ENCODE assay signal across 29 mouse cellular contexts in genomic region chr19:46653188-46653587, GRCm38 (mm10). TPM values are rescaled to one million over a fixed set of nuclear protein-coding genes. Genes with fewer than 3 reads are reported as not detected.
DNase-seq lines count a peak whose midpoint lies in the region; ATAC-seq and TF ChIP-seq lines count a peak whose summit lies in the region.
"Had no signal": no experiment of that assay in that cellular context is flagged by ENCODE, and none has a peak within 500 bp of the region (broad histone marks: within the 10 kb centered on the region; RNA-seq: fewer than 3 reads in every experiment).

No protein-coding gene starts in this region.

- 23% methylated on average over 5 of the region's 5 CpGs for WGBS in heart, postnatal 0 days
- 45% methylated on average over 5 of the region's 5 CpGs for WGBS in thymus, adult 2 months

- TF ChIP-seq RAD21 in MEL (IDR thresholded peaks at IDR 0.05; ENCODE audit: low read depth, low read length) = no peak

- no peaks in the 10 kb centered on the region for H3K27me3 ChIP-seq in heart, postnatal 0 days (ENCODE audit: control insufficient read depth, insufficient read depth, low read length)
- no peaks in the 10 kb centered on the region for H3K27me3 ChIP-seq in thymus, adult 2 months (ENCODE audit: control insufficient read depth, insufficient read depth, low read length)
- no peaks in the 10 kb centered on the region for H3K27me3 ChIP-seq in MEL (ENCODE audit: control insufficient read depth in 1 of 2, insufficient read depth in 2 of 2, low read length in 2 of 2)
- H3K27me3 ChIP-seq: CH12.LX; embryonic facial prominence, embryonic 13.5 days; embryonic facial prominence, embryonic 15.5 days; forebrain, embryonic 12.5 days had no signal

- DNase-seq in heart, postnatal 0 days (ENCODE audit: low spot score) = no peak
- DNase-seq in heart, postnatal 14 days = no peak
- DNase-seq in thymus, adult 2 months = no peak
- DNase-seq in thymus, adult 18-20 months = no peak
- DNase-seq in MEL (ENCODE audit: low read depth, low spot score) = peak; percentile 83
- no peak for DNase-seq in left cerebral cortex, adult 8-10 months (ENCODE audit: low spot score in 2 of 2)
- DNase-seq in left cerebral cortex, adult 18-20 months (ENCODE audit: low spot score in 2 of 2) = no peak
- DNase-seq: adrenal gland, adult 2 months; adrenal gland, postnatal 10 days; adrenal gland, postnatal 25 days; B cell, adult 2 months; cerebellum, adult 11-12 months; cerebellum, adult 2 months; cerebellum, adult 9-10 months; cerebellum, postnatal 10 days; cerebellum, postnatal 25 days had no signal

- no peaks in the 10 kb centered on the region for H3K9me3 ChIP-seq in heart, postnatal 0 days (replicated peaks; ENCODE audit: control insufficient read depth, low read length)
- H3K9me3 ChIP-seq in MEL (replicated peaks; ENCODE audit: insufficient read depth, low read length) = no peaks in the 10 kb centered on the region
- H3K9me3 ChIP-seq: embryonic facial prominence, embryonic 15.5 days; forebrain, embryonic 10.5 days; forebrain, embryonic 12.5 days; G1E had no signal

- ATAC-seq in heart, postnatal 0 days (ENCODE audit: insufficient read depth, low read depth) = no peak
- peak; percentile 39; the same call in 1 of the 2 replicates for ATAC-seq in megakaryocyte progenitor cell, adult 5-6 weeks (replicated peaks; ENCODE audit: poor library complexity)
- ATAC-seq: CD4-positive, CD25-positive, alpha-beta regulatory T cell, adult 4 months; forebrain, embryonic 14.5 days; forebrain, embryonic 16.5 days had no signal

- H3K79me2 ChIP-seq in MEL (ENCODE audit: control insufficient read depth, insufficient read depth, low read length, poor library complexity) = no peaks in the 10 kb centered on the region

- TF ChIP-seq CTCF in heart, postnatal 0 days (IDR thresholded peaks at IDR 0.05; ENCODE audit: low read depth) = no peak
- TF ChIP-seq CTCF in thymus, adult 2 months (IDR thresholded peaks at IDR 0.05; ENCODE audit: borderline replicate concordance, control insufficient read depth, extremely low read depth, insufficient read depth, low read length, poor library complexity) = no peak
- no peak for TF ChIP-seq CTCF in MEL (IDR thresholded peaks at IDR 0.05 in 2 of 3, conservative IDR thresholded peaks at IDR 0.05 in 1 of 3; ENCODE audit: control insufficient read depth in 1 of 3, insufficient read depth in 1 of 3, low read depth in 2 of 3, low read length in 3 of 3, poor library complexity in 1 of 3, severe bottlenecking in 1 of 3)

- H3K36me3 ChIP-seq in heart, postnatal 0 days (replicated peaks; ENCODE audit: control insufficient read depth, insufficient read depth, low read length) = peaks cover 70% of the 10 kb centered on the region
- H3K36me3 ChIP-seq in thymus, adult 2 months (ENCODE audit: control insufficient read depth, insufficient read depth, low read length) = peaks cover 20% of the 10 kb centered on the region
- peaks cover 7 to 8% of the 10 kb centered on the region in 2 experiments for H3K36me3 ChIP-seq in MEL (ENCODE audit: control insufficient read depth in 1 of 2, insufficient read depth in 2 of 2, low read length in 2 of 2)

- no peak overlapping the region for H3K4me2 ChIP-seq in heart, postnatal 0 days (ENCODE audit: low read depth, low read length)
- H3K4me2 ChIP-seq: embryonic facial prominence, embryonic 13.5 days; embryonic facial prominence, embryonic 15.5 days; forebrain, embryonic 12.5 days had no signal

- intact Hi-C loops in heart, postnatal 14 days (cut with DNase I) = no loop called here

- peak overlapping the region; percentile 39; the same call in 1 of the 2 replicates for H3K27ac ChIP-seq in heart, postnatal 0 days (ENCODE audit: low read depth)
- H3K27ac ChIP-seq in thymus, adult 2 months (ENCODE audit: control insufficient read depth, insufficient read depth, low read length) = peak overlapping the region; percentile 92
- no peak overlapping the region for H3K27ac ChIP-seq in MEL (ENCODE audit: control insufficient read depth, low read depth, low read length)
- H3K27ac ChIP-seq: embryonic facial prominence, embryonic 13.5 days; embryonic facial prominence, embryonic 15.5 days; forebrain, embryonic 10.5 days; forebrain, embryonic 12.5 days had no signal

- no peak for TF ChIP-seq EP300 in heart, postnatal 0 days (IDR thresholded peaks at IDR 0.05; ENCODE audit: low read depth)
- TF ChIP-seq EP300 in MEL (IDR thresholded peaks at IDR 0.05; ENCODE audit: low read depth in 1 of 2, low read length in 2 of 2) = peak; percentile 31 to 66; a peak in 2 of 4 replicates

- H3K4me3 ChIP-seq in heart, postnatal 0 days (ENCODE audit: low read depth, low read length) = no peak overlapping the region
- H3K4me3 ChIP-seq in thymus, adult 2 months (ENCODE audit: control insufficient read depth, insufficient read depth, low read length) = no peak overlapping the region
- no peak overlapping the region for H3K4me3 ChIP-seq in MEL (ENCODE audit: control insufficient read depth in 1 of 2, insufficient read depth in 1 of 2, low read depth in 2 of 2, low read length in 2 of 2)
- H3K4me3 ChIP-seq: embryonic facial prominence, embryonic 13.5 days; embryonic facial prominence, embryonic 15.5 days; erythroblast, embryonic 14.5 days; forebrain, embryonic 10.5 days; forebrain, embryonic 12.5 days had no signal

- no peak overlapping the region for H3K9ac ChIP-seq in heart, postnatal 0 days (replicated peaks; ENCODE audit: low read depth, low read length)
- H3K9ac ChIP-seq in MEL (ENCODE audit: control insufficient read depth, low read depth, low read length, poor library complexity, severe bottlenecking) = no peak overlapping the region
- H3K9ac ChIP-seq: embryonic facial prominence, embryonic 13.5 days; embryonic facial prominence, embryonic 15.5 days; forebrain, embryonic 12.5 days had no signal

- no peaks in the 10 kb centered on the region for H3K4me1 ChIP-seq in heart, postnatal 0 days (ENCODE audit: control insufficient read depth, insufficient read depth)
- H3K4me1 ChIP-seq in thymus, adult 2 months (replicated peaks; ENCODE audit: control insufficient read depth, insufficient read depth, low read length) = peaks cover 34% of the 10 kb centered on the region
- peaks cover 7 to 8% of the 10 kb centered on the region in 2 experiments; a peak in 3 of 4 replicates for H3K4me1 ChIP-seq in MEL (ENCODE audit: control insufficient read depth in 1 of 2, insufficient read depth in 2 of 2, low read length in 2 of 2)
- H3K4me1 ChIP-seq: forebrain, embryonic 10.5 days had no signal

- TF ChIP-seq POLR2A in thymus, adult 2 months (IDR thresholded peaks at IDR 0.05; ENCODE audit: control insufficient read depth, extremely low read depth, insufficient read depth, low read length, poor library complexity) = no peak
- TF ChIP-seq POLR2A in MEL (IDR thresholded peaks at IDR 0.05; ENCODE audit: control insufficient read depth in 1 of 2, insufficient read depth in 1 of 2, low read depth in 1 of 2, low read length in 2 of 2, poor library complexity in 1 of 2) = no peak

RNA-seq across cellular contexts. Expression of gene Cyp17a1, which starts 19.8 kb away (rescaled TPM):
- total RNA-seq in heart, postnatal 0 days (2014; rRNA removed; ENCODE audit: low replicate concordance) = 0.08 and 3.9 TPM in 2 replicates
- polyA plus RNA-seq in heart, postnatal 0 days (2015; fragmentation: Nextera tagmentation; extraction: Ambion mirVana) = 0.68 and 0.88 TPM in 2 replicates
- not detected for total RNA-seq in heart, postnatal 14 days (2021)
- polyA plus RNA-seq in thymus, adult 2 months (2012; rRNA removed) = 0.26 and 0.42 TPM in 2 replicates
- not detected in 2 replicates for total RNA-seq in MEL (2012; rRNA removed)
- polyA plus RNA-seq in MEL (2012; ENCODE audit: insufficient read depth in 1 of 2, insufficient read length in 2 of 2, low read depth in 1 of 2, low replicate concordance in 2 of 2, missing spikeins in 1 of 2) = not detected
- not detected in 2 replicates for total RNA-seq in megakaryocyte progenitor cell, adult 5-6 weeks (2015)
- total RNA-seq in megakaryocyte progenitor cell, adult 5-6 weeks (2017) = not detected in 2 replicates
- total RNA-seq in left cerebral cortex, adult 8-10 months (2022) = not detected
- total RNA-seq in left cerebral cortex, adult 18-20 months (2021) = not detected
- total RNA-seq: CH12.LX had no signal
- polyA plus RNA-seq: CD4-positive, CD25-positive, alpha-beta regulatory T cell, adult 4 months; cortical plate, adult 2 months; embryonic facial prominence, embryonic 11.5 days; embryonic facial prominence, embryonic 13.5 days; erythroblast, embryonic 14.5 days; forebrain, embryonic 10.5 days; forebrain, embryonic 12.5 days; forebrain, embryonic 14.5 days; G1E had no signal

RNA-seq across cellular contexts. Expression of gene Borcs7, which starts 36.5 kb away (rescaled TPM):
- total RNA-seq in heart, postnatal 0 days (2014; rRNA removed; ENCODE audit: low replicate concordance) = 2.4 and 9.0 TPM in 2 replicates
- 18.7 and 22.2 TPM in 2 replicates for polyA plus RNA-seq in heart, postnatal 0 days (2015; fragmentation: Nextera tagmentation; extraction: Ambion mirVana)
- 1 to 10 TPM; 8.7 to 9.6 TPM for total RNA-seq in heart, postnatal 14 days (2021)
- polyA plus RNA-seq in thymus, adult 2 months (2012; rRNA removed) = 3.0 and 4.4 TPM in 2 replicates
- total RNA-seq in MEL (2012; rRNA removed) = 4.1 and 5.1 TPM in 2 replicates
- polyA plus RNA-seq in MEL (2012; ENCODE audit: insufficient read depth in 1 of 2, insufficient read length in 2 of 2, low read depth in 1 of 2, low replicate concordance in 2 of 2, missing spikeins in 1 of 2) = 10 to 100 TPM in 1 of 2 experiments, not detected in 1; 11.1 TPM
- 14.1 TPM in 2 replicates for total RNA-seq in megakaryocyte progenitor cell, adult 5-6 weeks (2015)
- total RNA-seq in megakaryocyte progenitor cell, adult 5-6 weeks (2017) = 4.6 and 6.5 TPM in 2 replicates
- total RNA-seq in left cerebral cortex, adult 8-10 months (2022) = 10 to 100 TPM; 20.6 to 25.2 (median 23.0) TPM
- 10 to 100 TPM; 20.7 to 21.6 TPM for total RNA-seq in left cerebral cortex, adult 18-20 months (2021)

RNA-seq across cellular contexts. Expression of gene As3mt, which starts 54.1 kb away (rescaled TPM):
- 24.1 and 33.7 TPM in 2 replicates for total RNA-seq in heart, postnatal 0 days (2014; rRNA removed; ENCODE audit: low replicate concordance)
- 54.4 and 61.7 TPM in 2 replicates for polyA plus RNA-seq in heart, postnatal 0 days (2015; fragmentation: Nextera tagmentation; extraction: Ambion mirVana)
- 10 to 100 TPM; 73.6 to 79.9 TPM for total RNA-seq in heart, postnatal 14 days (2021)
- 9.5 and 9.6 TPM in 2 replicates for polyA plus RNA-seq in thymus, adult 2 months (2012; rRNA removed)
- total RNA-seq in MEL (2012; rRNA removed) = 17.0 and 22.8 TPM in 2 replicates
- polyA plus RNA-seq in MEL (2012; ENCODE audit: insufficient read depth in 1 of 2, insufficient read length in 2 of 2, low read depth in 1 of 2, low replicate concordance in 2 of 2, missing spikeins in 1 of 2) = 10 to 100 TPM in 1 of 2 experiments, not detected in 1; 52.2 TPM
- 31.2 and 43.3 TPM in 2 replicates for total RNA-seq in megakaryocyte progenitor cell, adult 5-6 weeks (2015)
- total RNA-seq in megakaryocyte progenitor cell, adult 5-6 weeks (2017) = 54.4 and 65.8 TPM in 2 replicates
- 10 to 100 TPM; 31.3 to 38.3 (median 35.0) TPM for total RNA-seq in left cerebral cortex, adult 8-10 months (2022)
- total RNA-seq in left cerebral cortex, adult 18-20 months (2021) = 10 to 100 TPM; 26.2 to 32.0 TPM
- polyA plus RNA-seq: G1E had no signal

RNA-seq across cellular contexts. Expression of gene Wbp1l, which starts 54.3 kb away (rescaled TPM):
- total RNA-seq in heart, postnatal 0 days (2014; rRNA removed; ENCODE audit: low replicate concordance) = 72.8 and 89.7 TPM in 2 replicates
- polyA plus RNA-seq in heart, postnatal 0 days (2015; fragmentation: Nextera tagmentation; extraction: Ambion mirVana) = 34.4 and 36.4 TPM in 2 replicates
- 10 to 100 TPM; 60.3 to 68.7 TPM for total RNA-seq in heart, postnatal 14 days (2021)
- 77.0 and 87.8 TPM in 2 replicates for polyA plus RNA-seq in thymus, adult 2 months (2012; rRNA removed)
- 47.0 and 52.9 TPM in 2 replicates for total RNA-seq in MEL (2012; rRNA removed)
- 10 to 100 TPM in 1 of 2 experiments, not detected in 1; 70.0 TPM for polyA plus RNA-seq in MEL (2012; ENCODE audit: insufficient read depth in 1 of 2, insufficient read length in 2 of 2, low read depth in 1 of 2, low replicate concordance in 2 of 2, missing spikeins in 1 of 2)
- 17.0 and 18.4 TPM in 2 replicates for total RNA-seq in megakaryocyte progenitor cell, adult 5-6 weeks (2015)
- 23.3 and 25.7 TPM in 2 replicates for total RNA-seq in megakaryocyte progenitor cell, adult 5-6 weeks (2017)
- total RNA-seq in left cerebral cortex, adult 8-10 months (2022) = 10 to 100 TPM; 32.7 to 41.5 (median 38.5) TPM
- total RNA-seq in left cerebral cortex, adult 18-20 months (2021) = 10 to 100 TPM; 34.9 to 37.9 TPM
